Mouse (Mus musculus) kidney, adult 2 months (tissue): ENCODE measurements around the gene Ccndbp1. TPM values are rescaled to one million over a fixed set of nuclear protein-coding genes. Genes with fewer than 3 reads are reported as not detected.
"Not testable (repeated sequence)": the region's sequence is repeated elsewhere in the genome, so short reads cannot be mapped to it uniquely, and the experiment has no call there.

Experiments used
- DNase-seq: peaks from one replicate; pipeline ENCODE4 v3.0.0; 2021
- H3K27ac ChIP-seq: fragments of 200-500 bp; 2 replicates; pipeline ENCODE4 v1.5.1; 2012; ENCODE audit warnings: low read depth, low read length, control low read depth, inconsistent platforms; ENCODE audit not compliant: insufficient read depth
- H3K27me3 ChIP-seq: fragments of 200-500 bp; replicated peaks from 2 replicates; pipeline ENCODE4 v1.6.1; 2012; ENCODE audit warnings: mild to moderate bottlenecking, moderate library complexity, low read length, inconsistent platforms; ENCODE audit not compliant: control insufficient read depth, insufficient read depth
- H3K36me3 ChIP-seq: fragments of 200-500 bp; 2 replicates; pipeline ENCODE4 v1.6.1; 2012; ENCODE audit warnings: mild to moderate bottlenecking, moderate library complexity, low read length, inconsistent platforms; ENCODE audit not compliant: control insufficient read depth, insufficient read depth
- H3K4me1 ChIP-seq: fragments of 200-500 bp; 2 replicates; pipeline ENCODE4 v1.6.1; 2011; ENCODE audit warnings: low read length; ENCODE audit not compliant: control insufficient read depth, insufficient read depth
- H3K4me3 ChIP-seq: fragments of 200-500 bp; 2 replicates; pipeline ENCODE4 v1.5.1; 2011; ENCODE audit warnings: mild to moderate bottlenecking, low read depth, low read length, control low read depth; ENCODE audit not compliant: insufficient read depth
- CTCF ChIP-seq: fragments of 200-500 bp; conservative IDR thresholded peaks from 2 replicates; pipeline ENCODE4 v1.5.1; 2011; ENCODE audit warnings: low read depth, mild to moderate bottlenecking, control low read depth, low read length, moderate library complexity, mixed read lengths; ENCODE audit not compliant: insufficient read depth, insufficient read length
- POLR2A ChIP-seq: fragments of 200-500 bp; IDR thresholded peaks from one replicate; pipeline ENCODE4 v1.6.1; 2011; ENCODE audit warnings: low read depth, low read length, control low read depth
- WGBS: fragments of 180-500 bp; shearing (Covaris S2); methylation state at CpG from one replicate; pipeline ENCODE4 v1.1.7; 2018; 5-methylcytosine and 5-hydroxymethylcytosine counted together
- polyA plus RNA-seq: library from polyadenylated mRNA; depleted of rRNA; stranded (reverse); fragments of >200 nt; gene quantifications from 2 replicates; pipeline ENCODE4 v1.2.3, GENCODE M21; 2012

Ccndbp1 gene
- polyA plus RNA-seq, 1 experiment = 40.7 TPM

- peaks cover 3% of the 10 kb centered on the region; the same call in 1 of the 2 replicates for H3K4me1 ChIP-seq
- 89% methylated on average over 2 of the region's 2 CpGs for WGBS
- DNase-seq = no peak
- peaks cover 6% of the 10 kb centered on the region for H3K36me3 ChIP-seq
- H3K27ac ChIP-seq = no peak overlapping the region
- H3K27me3 ChIP-seq = no peaks in the 10 kb centered on the region
- H3K4me3 ChIP-seq = no peak overlapping the region
- TF ChIP-seq POLR2A = no peak
- no peak for TF ChIP-seq CTCF
Observed at GRCm38 (mm10) chr2:121015507-121015906, 7.3 kb downstream of the Ccndbp1 start.

GRCm38 (mm10) chr2:121016226-121016625 lies 8.0 kb downstream of the Ccndbp1 start:
- DNase-seq = peak; percentile 80
- WGBS = 55% methylated on average over 9 of the region's 9 CpGs
- Histone ChIP-seq H3K36me3 (peaks cover 6% of the 10 kb centered on the region), H3K27ac (no peak overlapping the region), H3K4me3 (no peak overlapping the region), H3K27me3 (no peaks in the 10 kb centered on the region), H3K4me1 (peaks cover 3% of the 10 kb centered on the region; the same call in 1 of the 2 replicates)
- TF ChIP-seq CTCF (no peak), POLR2A (no peak)

DNA sequence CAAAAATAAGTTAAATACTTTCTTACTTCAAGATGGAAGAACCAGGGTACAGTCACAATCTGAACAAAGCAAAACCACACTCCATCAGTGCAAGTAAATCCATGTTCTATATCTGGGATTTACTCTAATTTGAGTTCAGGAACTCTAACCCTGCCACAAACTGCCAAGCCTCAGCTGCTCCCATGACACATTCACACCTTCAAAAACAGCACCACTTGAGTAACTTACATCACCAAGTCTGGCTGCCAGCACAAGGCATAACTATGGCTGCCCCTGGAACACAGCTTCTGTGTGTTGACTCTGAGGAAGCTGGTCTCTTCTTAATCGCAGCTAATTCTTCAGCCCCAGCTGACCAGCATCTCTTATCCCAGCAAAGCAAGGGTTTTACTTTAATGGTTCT lies 8.9 kb downstream of the Ccndbp1 start:
- H3K27me3 ChIP-seq = no peaks in the 10 kb centered on the region
- 90% methylated on average over 1 of the region's 1 CpGs for whole genome bisulfite sequencing
- H3K4me1 ChIP-seq = peaks cover 3% of the 10 kb centered on the region; the same call in 1 of the 2 replicates
- H3K4me3 ChIP-seq = no peak overlapping the region
- H3K27ac ChIP-seq = no peak overlapping the region
- no peak for TF ChIP-seq CTCF
- TF ChIP-seq POLR2A = no peak
- H3K36me3 ChIP-seq = peaks cover 6% of the 10 kb centered on the region
- no peak for DNase-seq

GRCm38 (mm10) chr2:121022918-121023317 lies 14.7 kb downstream of the Ccndbp1 start:
- TF ChIP-seq POLR2A = no peak
- no peak for TF ChIP-seq CTCF
- H3K4me1 ChIP-seq = peaks cover 2% of the 10 kb centered on the region; the same call in 1 of the 2 replicates
- no peaks in the 10 kb centered on the region for H3K27me3 ChIP-seq
- peak; percentile 58 for DNase-seq
- H3K4me3 ChIP-seq = no peak overlapping the region
- 33% methylated on average over 5 of the region's 5 CpGs for WGBS
- no peaks in the 10 kb centered on the region; the same call in none of the 2 replicates for H3K36me3 ChIP-seq
- H3K27ac ChIP-seq = no peak overlapping the region

DNA sequence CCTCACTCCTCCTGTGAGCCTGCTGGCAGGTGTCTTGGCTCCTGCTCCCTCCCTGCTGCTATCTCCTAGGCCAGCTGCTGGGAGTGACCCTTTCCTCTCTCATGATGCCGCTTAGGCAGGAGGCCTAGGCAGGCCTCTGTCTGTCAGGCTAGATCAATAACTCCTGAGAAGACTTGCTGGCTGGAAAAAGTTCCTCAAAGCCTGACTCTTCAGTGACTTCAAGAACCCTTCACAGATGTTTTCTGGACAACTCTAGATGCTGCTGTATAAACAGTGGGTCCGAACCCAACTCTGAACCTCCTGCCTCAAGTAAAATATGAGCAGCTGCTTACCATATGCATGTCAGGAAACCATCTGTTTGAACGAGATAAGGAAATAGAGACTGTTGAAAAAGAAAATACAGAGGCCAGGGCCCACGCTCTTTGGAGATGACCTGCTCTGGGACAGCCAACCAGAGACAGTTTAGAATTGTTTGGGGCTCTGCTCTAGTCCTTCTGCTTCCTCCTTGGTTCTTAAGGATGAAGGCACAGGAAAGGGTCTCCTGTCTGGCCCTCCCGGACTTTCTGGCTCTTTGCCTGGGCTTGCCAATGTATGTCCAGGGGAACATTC lies 28.6 kb downstream of the Ccndbp1 start, which contains the start of gene Epb42:
Epb42 (minus strand) TSS at position 340 of the 609 bp plus-strand sequence.
- H3K4me1 ChIP-seq = peaks cover 4% of the 10 kb centered on the region; the same call in 1 of the 2 replicates
- H3K4me3 ChIP-seq = no peak within 1 kb of the TSS
- H3K27ac ChIP-seq = no peak within 1 kb of the TSS
- TF ChIP-seq POLR2A (no peak), CTCF (no peak)
- H3K36me3 ChIP-seq = no peaks in the 10 kb centered on the region
- DNase-seq = no peak
- 60% methylated on average over 5 of the region's 5 CpGs for WGBS
- no peaks in the 10 kb centered on the region for H3K27me3 ChIP-seq

DNA sequence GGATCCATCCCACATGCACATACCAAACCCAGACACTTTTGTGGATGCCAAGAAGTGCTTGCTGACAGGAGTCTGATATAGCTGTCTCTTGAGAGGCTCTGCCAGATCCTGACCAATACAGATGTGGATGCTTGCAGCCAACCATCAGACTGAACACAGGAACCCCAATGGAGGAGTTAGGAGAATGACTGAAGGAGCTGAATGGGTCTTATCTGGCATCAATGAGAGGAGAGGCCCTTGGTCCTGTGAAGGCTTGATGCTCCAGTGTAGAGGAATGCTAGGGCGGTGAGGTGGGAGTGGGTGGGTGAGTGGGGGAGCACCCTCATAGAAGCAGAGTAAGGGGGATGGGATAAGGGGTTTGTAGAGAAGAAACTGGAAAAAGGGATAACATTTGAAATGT lies 30.6 kb downstream of the Ccndbp1 start:
- H3K27me3 ChIP-seq, H3K27ac ChIP-seq, DNase-seq, H3K4me3 ChIP-seq, H3K4me1 ChIP-seq, H3K36me3 ChIP-seq: not testable (repeated sequence)
- WGBS = 100% methylated on average over 1 of the region's 1 CpGs

DNA sequence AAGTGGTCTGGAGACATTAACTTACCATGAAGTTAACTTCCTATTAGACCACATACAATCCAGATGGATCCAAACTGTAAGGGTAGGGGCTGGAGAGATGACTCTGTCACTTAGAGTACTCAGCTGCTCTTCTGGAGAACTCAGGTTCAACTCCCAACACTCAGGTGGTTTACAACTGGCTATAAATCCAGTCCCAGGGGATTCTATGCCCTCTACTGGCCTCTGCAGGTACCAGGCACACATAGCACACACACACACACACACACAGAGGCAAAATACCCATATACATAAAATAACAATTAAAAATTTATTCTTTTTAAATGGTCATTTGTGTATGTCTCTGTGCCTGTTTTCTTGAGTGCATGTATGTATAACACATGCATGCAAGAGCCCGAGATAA lies 31.2 kb downstream of the Ccndbp1 start:
- H3K36me3 ChIP-seq = no peaks in the 10 kb centered on the region
- peaks cover 2% of the 10 kb centered on the region; the same call in 1 of the 2 replicates for H3K4me1 ChIP-seq
- H3K27me3 ChIP-seq = no peaks in the 10 kb centered on the region
- H3K4me3 ChIP-seq = no peak overlapping the region
- TF ChIP-seq CTCF (no peak), POLR2A (no peak)
- H3K27ac ChIP-seq = no peak overlapping the region
- WGBS = 98% methylated on average over 1 of the region's 1 CpGs
- no peak for DNase-seq
